Mouse (Mus musculus) natural killer cell, adult 2 months (primary cell): ENCODE data around the gene Dnajb7.

ENCODE experiments used
- DNase-seq, 2 experiments: peaks; one replicate each; pipeline ENCODE4 v3.0.0; 2022; ENCODE audit warnings: low spot score in 2 of 2

The Dnajb7 gene

DNA sequence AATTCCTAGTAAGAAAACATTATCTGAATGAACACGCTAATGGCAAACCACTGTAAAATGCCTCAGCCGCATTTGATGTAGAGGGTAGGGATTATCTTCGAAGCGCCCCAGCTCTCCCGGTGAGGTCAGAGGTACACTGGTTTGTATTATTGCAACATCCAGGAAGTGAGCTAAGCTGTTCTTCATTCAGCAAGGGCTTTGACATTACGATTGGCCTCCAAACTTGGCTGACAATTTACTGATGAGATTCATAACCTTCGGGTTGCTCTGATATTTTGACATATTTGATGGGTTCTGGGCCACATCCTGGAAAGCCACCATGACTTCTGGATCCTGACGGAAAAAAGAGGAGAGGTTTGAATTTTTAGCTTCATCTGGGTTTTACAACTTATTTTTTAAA lies 42.9 kb downstream of the Dnajb7 start:
- no peak for DNase-seq

DNA sequence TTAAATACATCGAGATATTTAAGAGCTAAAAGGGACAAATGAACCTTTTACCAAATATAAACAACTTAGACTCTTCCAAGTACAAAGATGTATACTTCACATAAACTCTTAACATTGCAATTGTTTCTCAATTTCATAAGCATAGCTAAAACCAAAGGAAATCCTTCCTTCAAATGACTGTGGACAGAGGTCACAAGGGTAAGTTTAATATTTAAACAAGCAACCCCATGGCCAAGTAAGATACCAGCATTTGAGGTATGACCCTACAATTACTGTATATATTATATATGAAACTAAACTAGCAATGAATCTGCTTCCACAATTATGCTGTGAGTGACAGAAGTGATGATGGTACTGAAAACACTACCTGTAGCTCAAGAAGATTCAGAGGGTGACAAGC lies 43.8 kb downstream of the Dnajb7 start:
- DNase-seq: no peak

GRCm38 (mm10) chr15:81362501-81362900 lies 45.6 kb downstream of the Dnajb7 start:
- DNase-seq: no peak

- no peak for DNase-seq
Observed at GRCm38 (mm10) chr15:81361417-81362015, 46.6 kb downstream of the Dnajb7 start.

GRCm38 (mm10) chr15:81361022-81361404 lies 47.1 kb downstream of the Dnajb7 start:
- no peak for DNase-seq

DNA sequence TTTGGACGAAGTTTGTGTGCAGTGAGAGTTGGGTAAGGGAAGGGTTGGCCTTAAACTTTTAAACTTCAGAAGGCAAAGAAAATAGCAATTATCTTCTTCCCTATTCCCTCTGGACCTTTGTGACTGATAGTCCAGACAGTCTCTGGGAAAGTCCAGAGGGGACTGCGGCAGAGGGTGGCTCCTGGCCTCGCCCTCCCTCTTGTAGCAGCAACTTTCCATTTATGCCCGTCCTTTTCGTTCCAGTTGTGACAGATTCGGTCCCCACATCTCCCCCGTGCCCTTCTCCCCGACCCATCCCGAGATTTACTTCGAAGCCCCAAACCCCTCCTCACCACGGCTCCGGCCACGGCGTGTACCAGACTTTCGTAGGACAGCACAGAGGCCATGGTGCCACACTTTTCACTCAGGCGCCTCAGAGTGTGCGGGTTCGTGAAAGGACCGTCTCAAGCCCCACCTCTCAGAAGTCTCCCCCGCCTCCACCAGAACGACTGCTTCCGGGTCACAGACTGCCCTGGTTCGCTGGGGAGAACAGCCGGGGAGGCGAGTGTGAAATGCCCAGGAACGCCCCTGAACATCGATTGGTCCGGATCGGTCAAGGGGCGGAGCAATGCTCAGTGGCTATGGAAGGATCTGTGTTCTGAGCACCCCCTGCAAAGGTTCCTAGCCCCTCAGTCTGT lies 47.6 kb downstream of the Dnajb7 start, which contains the start of gene Slc25a17:
TSS of gene Slc25a17 (minus strand) at position 468 of the 677 bp plus-strand sequence.
- peak; percentile 93 to 95 for DNase-seq

GRCm38 (mm10) chr15:81359421-81359820 lies 48.7 kb downstream of the Dnajb7 start:
- no peak for DNase-seq

- DNase-seq: no peak
Observed at GRCm38 (mm10) chr15:81358943-81359342, 49.2 kb downstream of the Dnajb7 start.

DNA sequence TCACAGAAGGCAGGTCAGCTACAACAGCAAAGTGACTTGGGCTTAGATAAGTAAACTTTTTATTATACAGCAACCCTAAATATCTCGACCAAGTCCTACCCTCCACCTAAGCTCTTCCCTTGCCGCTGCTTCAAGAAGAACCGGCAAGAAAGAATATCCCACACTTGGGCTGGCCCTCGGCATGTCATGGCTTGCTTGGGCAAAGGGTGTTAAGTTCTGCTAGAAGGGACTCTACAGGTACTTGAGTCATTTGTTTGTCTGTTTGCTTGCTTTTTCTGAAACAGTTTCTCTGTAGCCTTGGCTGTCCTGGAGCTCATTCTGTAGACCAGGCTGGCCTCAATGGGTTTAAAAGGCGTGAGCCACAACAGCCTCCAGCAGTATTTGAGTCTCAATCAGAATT lies 51.2 kb downstream of the Dnajb7 start:
- DNase-seq: no peak
